Mouse (Mus musculus): ENCODE results near the gene Slc16a14.

Slc16a14 gene

DNA sequence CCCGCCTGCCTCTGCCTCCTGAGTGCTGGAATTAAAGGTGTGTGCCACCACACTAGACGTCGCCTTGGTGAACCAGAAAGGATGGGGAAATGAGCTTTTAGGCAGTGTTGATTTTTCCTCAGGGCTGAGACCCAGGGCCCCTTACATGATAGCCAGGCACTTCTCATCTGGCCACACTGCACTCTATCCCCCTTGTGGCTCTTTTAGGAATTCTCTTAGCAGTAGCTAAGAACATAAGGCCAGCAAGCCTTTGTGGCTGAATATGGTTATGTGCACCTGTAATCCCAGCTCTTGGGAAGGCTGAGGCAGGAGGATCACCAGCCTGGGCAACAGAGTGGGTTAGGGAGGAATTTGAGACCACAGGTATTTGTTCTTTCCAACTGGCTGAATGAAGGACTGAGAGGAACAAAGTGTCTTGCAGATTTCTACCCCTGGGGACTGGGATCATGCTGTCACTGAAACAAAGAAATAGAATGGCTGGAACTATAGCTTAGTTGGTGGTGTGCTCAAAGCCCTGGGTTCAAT, 68.2 kb downstream of the Slc16a14 start:
- no peak for DNase-seq (ENCODE audit: low spot score)

DNA sequence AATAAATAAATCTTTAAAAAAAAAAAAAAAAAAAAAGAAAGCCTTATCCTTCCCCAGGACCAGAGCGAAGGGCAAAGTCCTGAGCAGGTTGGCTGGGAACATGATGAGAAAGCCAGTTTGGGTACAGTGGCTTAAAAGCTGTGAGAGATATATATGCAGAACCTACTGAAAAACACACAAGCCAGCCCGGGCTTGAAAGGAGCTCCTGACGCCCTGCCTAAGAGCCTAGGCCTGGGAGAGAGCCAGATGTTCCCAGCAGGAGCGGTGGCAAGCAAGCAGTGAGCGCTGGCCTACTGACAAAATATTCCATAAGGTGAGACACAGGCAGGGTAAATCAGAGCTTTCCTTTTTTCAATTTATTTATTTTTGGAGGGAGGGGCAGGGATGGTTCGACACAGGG, 68.7 kb downstream of the Slc16a14 start:
- no peak for DNase-seq (ENCODE audit: low spot score)

DNA sequence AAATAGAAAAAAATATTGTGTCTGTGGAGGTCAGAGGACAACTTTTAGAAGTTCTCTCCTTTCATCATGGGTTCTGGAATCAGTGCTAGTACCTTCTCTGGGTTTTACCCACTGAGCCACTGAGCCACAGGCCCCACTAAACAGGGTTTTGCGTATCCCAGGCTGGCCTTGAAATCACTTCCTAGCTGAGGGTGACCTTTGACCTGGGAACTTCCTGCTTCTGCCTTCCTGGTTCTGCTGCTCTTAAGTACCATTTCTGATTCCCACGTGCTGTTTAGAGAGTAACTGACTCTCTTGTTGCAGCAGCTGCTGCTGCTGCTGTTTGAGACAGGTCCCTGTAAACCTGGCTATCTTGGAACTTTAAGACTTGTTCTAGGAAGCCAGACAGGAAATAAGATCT, 70.3 kb downstream of the Slc16a14 start:
- no peak for DNase-seq (ENCODE audit: low spot score)

DNA sequence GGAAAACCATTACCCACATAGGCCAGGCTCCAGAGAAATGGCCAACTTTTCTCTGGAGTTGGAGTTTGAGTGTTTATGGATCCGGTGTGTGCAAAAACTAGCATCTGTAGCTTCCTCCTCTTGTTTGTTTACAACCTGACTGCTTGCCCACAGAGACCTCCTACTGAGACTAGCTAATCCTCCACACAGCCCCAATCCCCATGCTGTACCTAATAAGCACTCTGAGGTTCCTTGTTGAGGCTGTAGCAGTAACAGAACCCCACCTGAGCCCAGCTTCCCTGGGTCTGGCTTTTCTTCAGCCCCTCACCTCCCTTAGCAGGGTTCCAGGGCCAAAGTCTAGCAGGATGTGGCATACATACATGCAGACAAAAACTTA, 73.7 kb downstream of the Slc16a14 start:
- no peak for DNase-seq (ENCODE audit: low spot score)

DNA sequence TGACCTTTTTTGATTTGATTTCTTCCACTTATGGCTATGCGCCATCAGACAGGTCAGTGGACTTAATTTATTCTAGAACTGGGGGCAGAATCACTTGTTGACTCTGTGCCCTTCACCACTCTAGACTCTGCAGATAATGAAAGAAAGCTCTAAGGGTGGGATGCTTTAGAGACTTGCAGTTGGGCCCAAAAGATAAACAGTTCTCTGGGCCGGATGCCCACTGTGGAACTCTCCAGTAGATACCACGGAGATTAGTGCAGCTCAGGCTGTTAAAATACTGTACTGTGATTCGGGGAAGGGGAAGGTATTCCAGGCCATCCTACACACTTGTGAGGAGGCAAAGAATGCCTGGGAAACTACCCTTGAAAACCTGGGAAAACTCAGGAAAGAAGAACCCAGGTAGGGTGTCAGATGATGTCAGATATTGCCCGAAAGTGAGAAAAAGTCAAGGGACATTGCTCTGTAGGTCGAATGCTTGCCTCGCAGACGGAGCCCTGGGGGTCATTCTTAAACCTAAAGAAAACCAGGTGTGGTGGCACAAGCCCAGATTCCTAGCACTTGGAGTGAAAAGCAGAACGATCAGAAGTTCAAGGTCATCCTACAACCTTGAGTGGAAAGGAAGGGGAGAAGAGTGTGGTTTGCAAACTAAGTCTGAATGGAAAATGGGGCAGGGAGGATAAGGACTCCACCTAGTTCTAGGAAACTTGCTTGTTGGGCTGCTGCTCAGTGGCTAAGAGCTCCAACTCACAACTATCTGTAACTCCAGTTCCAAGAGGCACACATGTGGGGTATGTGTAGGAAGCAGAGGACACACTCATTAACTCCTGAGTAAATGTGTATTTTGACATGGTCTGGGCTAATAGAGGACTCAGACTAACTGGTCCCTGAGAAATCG, 74.3 kb downstream of the Slc16a14 start:
- DNase-seq (ENCODE audit: low spot score): no peak

DNA sequence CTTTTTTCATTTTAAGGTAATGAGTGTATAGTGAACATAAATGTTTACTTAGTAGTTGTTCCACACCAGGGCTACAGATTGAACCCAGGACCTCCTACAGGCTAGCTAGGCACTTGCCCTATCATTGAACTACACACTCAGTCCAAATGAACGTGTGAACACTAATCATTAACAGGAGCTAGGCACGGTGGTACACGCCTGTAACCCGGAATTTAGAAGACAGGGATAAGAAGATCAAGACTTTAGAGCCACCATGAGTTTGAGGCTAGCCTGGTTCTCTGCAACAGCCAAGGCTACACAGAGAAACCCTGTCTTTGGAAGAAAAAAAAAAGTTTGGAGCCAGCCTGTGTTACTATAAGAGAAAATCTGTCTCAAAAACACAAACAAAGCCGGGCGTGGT, 75.3 kb downstream of the Slc16a14 start:
- DNase-seq (ENCODE audit: low spot score): no peak

Data from c-Kit-positive CD71-positive TER-119-positive erythroid progenitor cells, embryonic 14.5 days (primary cell).